Mouse (Mus musculus): ENCODE measurements at regions not wholly inside any gene's neighbourhood (a gene's known extent, or its start where the extent isn't known, plus 50 kb on each side); places are given as distances from the start of the nearest gene placed in this dataset.

DNA sequence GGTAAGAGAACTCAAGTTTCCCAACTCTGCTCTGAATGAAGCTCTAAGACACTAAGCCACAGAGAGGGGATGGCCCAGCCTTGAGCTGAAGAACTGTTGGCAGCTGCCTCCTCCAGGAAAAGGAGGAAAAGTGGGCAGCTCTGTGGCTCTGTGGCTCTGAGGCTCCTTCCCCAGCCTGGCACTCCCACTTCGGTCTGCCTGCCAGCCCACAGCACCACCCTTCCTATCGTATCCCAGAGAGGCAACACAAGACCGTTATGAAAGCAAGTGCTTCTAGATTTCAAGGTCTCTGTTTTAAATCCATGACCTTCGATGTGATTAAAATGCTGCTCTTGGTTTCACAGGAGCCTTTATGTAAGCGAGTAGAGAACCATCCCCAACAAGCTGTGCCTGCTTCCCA is 53.5 kb upstream of the Kcna5 start:
- no peak overlapping the region for H3K27ac ChIP-seq
- H3K4me1 ChIP-seq (replicated peaks; ENCODE audit: control insufficient read depth, insufficient read depth, low read length): no peaks in the 10 kb centered on the region
- ATAC-seq (ENCODE audit: low FRiP score) (no peak), DNase-seq (ENCODE audit: low spot score) (no peak)
- H3K9ac ChIP-seq: no peak overlapping the region
- H3K4me3 ChIP-seq (replicated peaks; ENCODE audit: low read length): no peak overlapping the region
- no peak overlapping the region for H3K4me2 ChIP-seq (replicated peaks)
- H3K36me3 ChIP-seq (replicated peaks; ENCODE audit: control insufficient read depth, insufficient read depth): no peaks in the 10 kb centered on the region
- H3K9me3 ChIP-seq (ENCODE audit: control insufficient read depth, low read length): no peaks in the 10 kb centered on the region
- H3K27me3 ChIP-seq (ENCODE audit: control insufficient read depth, insufficient read depth, low read length): no peaks in the 10 kb centered on the region
- WGBS: 94% methylated on average over 5 of the region's 5 CpGs

DNA sequence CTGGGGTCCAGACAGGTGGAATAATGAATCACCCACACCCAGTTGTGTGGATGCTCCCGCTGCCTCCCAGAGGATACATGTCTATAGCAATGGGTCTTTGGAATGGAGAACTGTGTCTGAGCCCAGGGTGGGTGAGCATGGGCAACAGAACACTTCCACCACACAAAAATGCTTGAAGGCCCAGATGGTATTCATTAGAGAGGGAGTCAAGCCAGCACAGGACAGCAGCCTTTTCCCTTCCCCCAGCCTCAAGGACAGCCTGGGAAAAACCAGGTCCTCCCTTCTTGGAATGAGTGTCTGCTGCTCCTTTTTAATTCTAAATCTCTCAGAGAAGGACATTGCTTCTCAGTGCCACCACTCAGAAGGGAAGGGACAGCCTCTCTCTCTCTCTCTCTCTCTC is 52.3 kb upstream of the Kcna5 start:
- H3K36me3 ChIP-seq (replicated peaks; ENCODE audit: control insufficient read depth, insufficient read depth): no peaks in the 10 kb centered on the region
- no peak overlapping the region for H3K4me2 ChIP-seq (replicated peaks)
- no peak for ATAC-seq (ENCODE audit: low FRiP score)
- WGBS: 91% methylated on average over 1 of the region's 1 CpGs
- no peak overlapping the region for H3K9ac ChIP-seq
- no peaks in the 10 kb centered on the region for H3K9me3 ChIP-seq (ENCODE audit: control insufficient read depth, low read length)
- no peaks in the 10 kb centered on the region for H3K27me3 ChIP-seq (ENCODE audit: control insufficient read depth, insufficient read depth, low read length)
- H3K4me3 ChIP-seq (replicated peaks; ENCODE audit: low read length): no peak overlapping the region
- no peak overlapping the region for H3K27ac ChIP-seq
- no peaks in the 10 kb centered on the region for H3K4me1 ChIP-seq (replicated peaks; ENCODE audit: control insufficient read depth, insufficient read depth, low read length)
- DNase-seq (ENCODE audit: low spot score): no peak

DNA sequence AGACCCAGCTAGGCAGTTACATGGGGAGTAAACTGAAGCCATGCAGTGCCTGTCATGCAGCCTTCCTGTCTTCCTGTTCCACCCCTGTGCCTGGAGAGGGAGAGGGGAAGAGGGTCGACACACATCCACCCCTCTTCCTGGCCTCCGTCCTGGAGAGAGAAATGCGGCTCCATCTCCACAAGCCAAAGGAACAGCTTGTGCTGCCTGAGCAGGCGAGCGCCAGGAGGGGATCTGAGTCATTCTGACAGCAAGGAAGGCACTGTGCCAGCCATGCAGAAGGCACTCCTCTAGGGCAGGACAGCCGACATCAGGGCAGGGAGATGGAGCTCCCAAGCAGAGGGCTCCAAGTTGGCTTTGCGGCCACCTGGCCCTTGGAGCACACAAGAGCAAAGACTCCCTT is 50.6 kb upstream of the Kcna5 start:
- ATAC-seq (ENCODE audit: low FRiP score) (peak; percentile 51; the same call in 1 of the 2 replicates), DNase-seq (ENCODE audit: low spot score) (no peak)
- Histone ChIP-seq H3K4me2 (replicated peaks) (no peak overlapping the region), H3K27me3 (ENCODE audit: control insufficient read depth, insufficient read depth, low read length) (no peaks in the 10 kb centered on the region), H3K9me3 (ENCODE audit: control insufficient read depth, low read length) (no peaks in the 10 kb centered on the region), H3K27ac (no peak overlapping the region), H3K4me3 (replicated peaks; ENCODE audit: low read length) (no peak overlapping the region), H3K36me3 (replicated peaks; ENCODE audit: control insufficient read depth, insufficient read depth) (no peaks in the 10 kb centered on the region), H3K9ac (no peak overlapping the region), H3K4me1 (replicated peaks; ENCODE audit: control insufficient read depth, insufficient read depth, low read length) (no peaks in the 10 kb centered on the region)
- WGBS: 67% methylated on average over 7 of the region's 7 CpGs

All from hindbrain, embryonic 14.5 days (tissue).